Mouse (Mus musculus) adipocyte (in vitro differentiated cells): Measurements from ENCODE around the gene Gm20517.

ENCODE experiments used
- DNase-seq: peaks from one replicate; pipeline ENCODE4 v3.0.0-alpha.2; 2016; ENCODE audit warnings: low spot score

Gene Gm20517

DNA sequence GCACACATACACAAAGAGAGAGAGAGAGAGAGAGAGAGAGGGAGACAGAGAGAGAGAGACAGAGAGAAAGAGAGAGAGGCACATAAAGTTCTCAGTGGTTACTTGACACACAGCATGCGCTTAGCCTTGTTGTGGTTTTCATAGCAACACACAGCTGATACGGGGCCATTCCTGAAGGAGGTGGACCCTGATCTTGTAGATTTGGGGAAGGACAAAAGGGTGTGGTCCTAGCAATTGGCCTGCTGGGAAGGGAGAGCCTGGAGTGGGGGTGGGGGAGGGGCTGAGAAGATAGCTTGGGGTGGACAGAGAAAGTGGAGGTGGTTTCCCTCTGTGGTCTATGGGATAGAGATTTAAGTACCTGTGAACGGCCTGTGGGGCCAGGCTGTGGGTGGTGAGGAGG is 98.6 kb downstream of the Gm20517 start:
- DNase-seq = no peak

DNA sequence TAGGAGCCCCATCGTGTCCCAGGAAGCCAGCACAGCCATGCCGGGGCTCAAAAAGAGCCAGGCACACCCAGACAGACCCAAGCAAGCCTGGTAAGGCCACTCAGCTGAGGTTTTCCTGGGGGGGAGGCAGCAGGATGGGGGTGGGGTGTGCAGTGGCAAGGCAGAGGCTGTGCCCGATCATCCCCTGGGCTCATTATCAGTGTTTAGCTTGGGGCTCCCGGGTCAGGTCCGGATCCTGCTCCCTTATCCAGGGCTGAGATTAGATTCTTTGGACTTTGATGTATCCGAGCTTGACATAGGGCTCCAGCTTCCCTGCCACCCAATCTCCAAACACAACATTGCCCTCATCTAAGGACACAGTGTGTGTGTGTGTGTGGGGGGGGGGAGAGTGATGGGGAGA is 100.5 kb downstream of the Gm20517 start:
- DNase-seq = no peak

DNA sequence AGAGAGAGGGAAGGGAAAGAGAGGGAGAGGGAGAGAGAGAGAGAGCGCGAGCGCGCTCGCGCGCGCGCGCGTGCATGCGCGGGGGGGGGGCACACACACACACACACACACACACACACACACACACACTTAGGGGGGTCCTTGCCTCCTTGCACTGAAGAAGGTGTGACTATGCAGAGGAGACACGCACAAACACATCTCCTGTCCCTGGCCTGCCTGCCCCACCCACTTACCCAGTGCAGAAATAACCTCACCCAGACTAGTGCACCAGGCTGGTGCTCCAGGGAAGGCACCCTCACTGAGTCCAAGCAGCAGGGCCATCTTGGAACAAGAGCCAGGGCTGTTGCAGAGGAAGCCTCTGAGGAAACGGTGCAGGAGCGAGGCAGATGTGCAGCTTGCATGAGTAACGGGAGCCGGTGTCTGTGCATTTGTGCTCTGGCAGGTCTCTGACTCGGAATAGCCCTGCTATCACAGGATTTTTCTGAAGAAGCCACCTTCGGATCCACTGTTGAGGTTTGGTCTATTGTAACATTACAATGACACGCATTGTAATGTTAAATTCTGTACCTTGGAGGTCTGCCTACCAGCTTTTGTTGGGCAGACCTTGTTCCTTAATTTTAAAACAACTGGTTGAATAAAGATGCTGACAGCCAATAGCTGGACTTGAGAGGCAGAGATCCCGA is 101.6 kb downstream of the Gm20517 start:
- no peak for DNase-seq

DNA sequence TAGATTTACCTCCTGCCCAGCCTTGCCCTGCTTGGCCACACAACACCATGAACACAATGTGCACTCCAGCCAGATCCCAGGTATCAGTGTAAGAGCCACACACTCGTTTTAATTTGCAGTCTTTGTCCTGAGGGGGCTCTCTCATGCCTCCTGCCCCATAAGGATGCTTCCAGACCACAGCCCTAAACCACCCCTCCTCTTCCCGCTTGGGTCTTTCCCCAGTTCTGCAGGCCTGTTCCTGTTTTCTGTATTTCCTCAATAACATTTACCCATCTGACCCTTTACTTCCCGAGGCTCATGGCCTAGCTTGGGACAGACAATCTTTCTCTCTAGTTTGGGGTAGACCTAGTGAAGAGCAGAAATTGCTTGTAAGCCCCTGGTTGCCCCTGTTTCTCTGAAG is 103.6 kb downstream of the Gm20517 start:
- no peak for DNase-seq

DNA sequence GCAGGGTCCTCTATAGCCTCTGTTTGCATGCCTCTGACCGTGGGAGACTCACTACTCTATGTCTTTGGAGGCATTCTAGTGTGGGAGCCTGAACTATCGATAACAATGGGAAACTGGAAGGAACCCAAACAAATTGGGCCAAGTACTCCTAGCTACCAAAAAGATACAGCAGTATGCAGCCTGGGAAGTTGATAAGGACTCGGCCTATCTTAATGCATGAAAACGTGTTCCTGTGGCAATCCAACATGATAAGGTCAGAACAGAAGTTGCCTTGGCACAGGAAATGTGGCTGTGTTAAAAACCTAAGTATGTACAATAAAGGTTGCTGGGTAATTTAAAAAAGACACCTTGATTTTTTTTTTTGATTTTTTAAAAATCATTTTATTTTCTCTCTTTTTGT is 109.8 kb downstream of the Gm20517 start:
- no peak for DNase-seq

DNA sequence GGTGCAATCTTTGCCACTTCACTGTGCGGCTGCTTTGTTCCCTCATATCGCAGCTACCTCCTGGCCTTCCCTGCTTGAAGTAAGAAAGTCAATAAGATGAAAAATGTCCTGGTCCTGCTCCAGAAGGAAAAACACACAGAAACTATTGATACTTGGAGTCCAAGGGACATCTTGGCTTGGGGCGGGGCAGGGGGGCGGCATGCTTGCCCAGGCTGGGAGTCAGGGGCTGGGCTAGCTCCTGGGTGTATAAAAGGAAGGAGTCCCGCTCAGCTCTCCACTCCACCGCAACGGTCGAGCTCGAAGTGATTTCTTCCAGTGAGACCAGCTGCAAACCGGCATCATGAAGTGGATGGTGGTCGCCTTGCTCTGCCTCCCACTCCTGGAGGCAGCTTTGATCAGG is 115.2 kb downstream of the Gm20517 start, which contains the start of gene Pgc:
Pgc (plus strand) TSS at position 277 of the 400 bp plus-strand sequence.
- no peak for DNase-seq

DNA sequence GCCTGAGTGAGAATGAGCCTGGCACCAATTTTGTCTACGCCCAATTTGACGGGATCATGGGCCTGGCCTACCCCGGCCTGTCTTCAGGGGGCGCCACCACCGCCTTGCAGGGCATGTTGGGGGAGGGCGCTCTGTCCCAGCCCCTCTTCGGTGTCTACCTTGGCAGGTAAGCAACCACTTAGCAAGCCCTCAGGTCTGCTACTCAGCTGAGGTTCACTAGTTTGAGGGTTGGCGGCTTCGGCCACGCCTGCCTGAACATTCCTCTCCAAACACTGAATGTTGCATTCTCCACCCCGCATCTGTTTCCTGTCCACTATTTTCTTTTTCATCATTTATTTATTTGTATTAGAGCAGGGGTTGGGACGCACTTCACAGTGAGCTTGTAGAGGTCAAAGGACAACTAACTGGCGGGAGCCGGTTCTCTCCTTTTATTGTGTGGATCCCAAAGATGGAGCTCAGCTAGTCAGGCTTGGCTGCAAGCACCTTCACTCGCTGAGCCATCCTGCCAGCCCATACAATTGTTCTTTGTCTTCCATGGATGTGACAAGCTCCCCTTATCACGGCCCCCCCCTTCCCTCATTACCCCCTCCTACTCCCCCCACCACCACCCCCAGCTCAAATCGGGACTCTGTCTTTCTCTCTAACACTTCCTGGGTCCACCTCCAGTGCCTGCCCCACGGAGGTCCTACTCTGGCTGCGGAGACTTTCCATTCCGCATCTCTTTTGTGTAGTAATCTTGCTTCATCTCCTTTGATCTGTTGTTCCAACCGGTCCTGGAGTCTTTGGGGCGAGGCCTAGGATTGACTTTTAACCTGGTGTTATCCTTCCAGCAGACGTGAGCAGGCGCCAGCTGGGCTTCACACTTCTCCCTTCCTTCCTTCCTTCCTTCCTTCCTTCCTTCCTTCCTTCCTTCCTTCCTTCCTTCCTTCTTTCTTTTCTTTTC is 119.5 kb downstream of the Gm20517 start:
- no peak for DNase-seq
